Mouse (Mus musculus): ENCODE measurements around the gene Kansl3. TPM values are rescaled to one million over a fixed set of nuclear protein-coding genes. Genes with fewer than 3 reads are reported as not detected.

Gene Kansl3
- polyA plus RNA-seq, 1 experiment from 2014 or later: 18.6 TPM

- ATAC-seq: no peak
Measured at GRCm38 (mm10) chr1:36371934-36372845, 3.2 kb upstream of the Kansl3 start, which contains the start of gene Fer1l5. Gene Fer1l5, plus strand, starts transcription at chr1:36372291.

GRCm38 (mm10) chr1:36370918-36371317 lies 1.9 kb upstream of the Kansl3 start:
- no peak overlapping the region for H3K27ac ChIP-seq (ENCODE audit: low read depth, low read length)
- no peak overlapping the region for H3K4me2 ChIP-seq (replicated peaks; ENCODE audit: low read depth)
- no peak for ATAC-seq
- no peaks in the 10 kb centered on the region for H3K27me3 ChIP-seq (replicated peaks; ENCODE audit: control insufficient read depth, insufficient read depth, low read length)
- no peak overlapping the region for H3K4me3 ChIP-seq (ENCODE audit: low read depth, low read length)
- 83% methylated on average over 6 of the region's 6 CpGs for WGBS
- peaks cover 5% of the 10 kb centered on the region; the same call in 1 of the 2 replicates for H3K4me1 ChIP-seq (replicated peaks; ENCODE audit: control insufficient read depth, insufficient read depth, low read length)
- peaks cover under 1% of the 10 kb centered on the region for H3K36me3 ChIP-seq (ENCODE audit: control insufficient read depth, insufficient read depth)
- H3K9me3 ChIP-seq (ENCODE audit: control insufficient read depth): no peaks in the 10 kb centered on the region
- no peak overlapping the region for H3K9ac ChIP-seq (ENCODE audit: low read depth, low read length)
- TF ChIP-seq CTCF (IDR thresholded peaks at IDR 0.05; ENCODE audit: low read depth): no peak

More at GRCm38 (mm10) chr1:36371934-36372845, 3.2 kb upstream of the Kansl3 start, which contains the start of gene Fer1l5:
- Histone ChIP-seq H3K27me3 (replicated peaks; ENCODE audit: control insufficient read depth, insufficient read depth, low read length) (no peaks in the 10 kb centered on the region), H3K4me1 (replicated peaks; ENCODE audit: control insufficient read depth, insufficient read depth, low read length) (peaks cover 5% of the 10 kb centered on the region; the same call in 1 of the 2 replicates), H3K9me3 (ENCODE audit: control insufficient read depth) (no peaks in the 10 kb centered on the region), H3K36me3 (ENCODE audit: control insufficient read depth, insufficient read depth) (no peaks in the 10 kb centered on the region; the same call in 1 of the 2 replicates), H3K27ac (ENCODE audit: low read depth, low read length) (no peak within 1 kb of the TSS), H3K9ac (ENCODE audit: low read depth, low read length) (no peak within 1 kb of the TSS), H3K4me3 (ENCODE audit: low read depth, low read length) (no peak within 1 kb of the TSS), H3K4me2 (replicated peaks; ENCODE audit: low read depth) (no peak within 1 kb of the TSS)
- TF ChIP-seq CTCF (IDR thresholded peaks at IDR 0.05; ENCODE audit: low read depth): no peak
- 64% methylated on average over 10 of the region's 10 CpGs for whole genome bisulfite sequencing

- peak overlapping the region; percentile 84 for H3K9ac ChIP-seq (ENCODE audit: low read depth, low read length)
- H3K9me3 ChIP-seq (ENCODE audit: control insufficient read depth): no peaks in the 10 kb centered on the region
- H3K4me3 ChIP-seq (ENCODE audit: low read depth, low read length): peak overlapping the region; percentile 73
- WGBS: 2% methylated on average over 49 of the region's 55 CpGs
- ATAC-seq: peak; percentile 80
- peak overlapping the region; percentile 64 for H3K4me2 ChIP-seq (replicated peaks; ENCODE audit: low read depth)
- no peak for TF ChIP-seq CTCF (IDR thresholded peaks at IDR 0.05; ENCODE audit: low read depth)
- H3K27ac ChIP-seq (ENCODE audit: low read depth, low read length): peak overlapping the region; percentile 89
- H3K4me1 ChIP-seq (replicated peaks; ENCODE audit: control insufficient read depth, insufficient read depth, low read length): peaks cover 5% of the 10 kb centered on the region; the same call in 1 of the 2 replicates
- H3K36me3 ChIP-seq (ENCODE audit: control insufficient read depth, insufficient read depth): peaks cover 24% of the 10 kb centered on the region
- H3K27me3 ChIP-seq (replicated peaks; ENCODE audit: control insufficient read depth, insufficient read depth, low read length): no peaks in the 10 kb centered on the region
Measured at GRCm38 (mm10) chr1:36368112-36368968, 641 bp downstream of the Kansl3 start.

GRCm38 (mm10) chr1:36367698-36368097 lies 1.3 kb downstream of the Kansl3 start:
- no peak for TF ChIP-seq CTCF (IDR thresholded peaks at IDR 0.05; ENCODE audit: low read depth)
- Histone ChIP-seq H3K4me1 (replicated peaks; ENCODE audit: control insufficient read depth, insufficient read depth, low read length) (peaks cover 5% of the 10 kb centered on the region; the same call in 1 of the 2 replicates), H3K9me3 (ENCODE audit: control insufficient read depth) (no peaks in the 10 kb centered on the region), H3K4me2 (replicated peaks; ENCODE audit: low read depth) (peak overlapping the region; percentile 64), H3K36me3 (ENCODE audit: control insufficient read depth, insufficient read depth) (peaks cover 29% of the 10 kb centered on the region), H3K27me3 (replicated peaks; ENCODE audit: control insufficient read depth, insufficient read depth, low read length) (no peaks in the 10 kb centered on the region), H3K9ac (ENCODE audit: low read depth, low read length) (0 out of 2 replicates have a peak overlapping the region, but pooled peaks have one; percentile 84), H3K4me3 (ENCODE audit: low read depth, low read length) (peak overlapping the region; percentile 73), H3K27ac (ENCODE audit: low read depth, low read length) (no peak overlapping the region; the same call in 1 of the 2 replicates)
- no peak for ATAC-seq
- WGBS: 43% methylated on average over 12 of the region's 12 CpGs

GRCm38 (mm10) chr1:36356955-36357695 lies 11.9 kb downstream of the Kansl3 start:
- no peak overlapping the region for H3K9ac ChIP-seq (ENCODE audit: low read depth, low read length)
- peaks cover 70% of the 10 kb centered on the region for H3K36me3 ChIP-seq (ENCODE audit: control insufficient read depth, insufficient read depth)
- peak; percentile 39; the same call in 1 of the 2 replicates for ATAC-seq

More at GRCm38 (mm10) chr1:36356955-36357695, 11.9 kb downstream of the Kansl3 start:
- no peak for TF ChIP-seq CTCF (IDR thresholded peaks at IDR 0.05; ENCODE audit: low read depth)
- Histone ChIP-seq H3K4me2 (replicated peaks; ENCODE audit: low read depth) (0 out of 2 replicates have a peak overlapping the region, but pooled peaks have one; percentile 17), H3K27me3 (replicated peaks; ENCODE audit: control insufficient read depth, insufficient read depth, low read length) (no peaks in the 10 kb centered on the region), H3K4me3 (ENCODE audit: low read depth, low read length) (no peak overlapping the region), H3K9me3 (ENCODE audit: control insufficient read depth) (no peaks in the 10 kb centered on the region), H3K27ac (ENCODE audit: low read depth, low read length) (0 out of 2 replicates have a peak overlapping the region, but pooled peaks have one; percentile 21), H3K4me1 (replicated peaks; ENCODE audit: control insufficient read depth, insufficient read depth, low read length) (no peaks in the 10 kb centered on the region; the same call in 1 of the 2 replicates)
- WGBS: 55% methylated on average over 5 of the region's 5 CpGs
